ENCODE assay signal across 28 mouse cellular contexts in the genomic region with DNA sequence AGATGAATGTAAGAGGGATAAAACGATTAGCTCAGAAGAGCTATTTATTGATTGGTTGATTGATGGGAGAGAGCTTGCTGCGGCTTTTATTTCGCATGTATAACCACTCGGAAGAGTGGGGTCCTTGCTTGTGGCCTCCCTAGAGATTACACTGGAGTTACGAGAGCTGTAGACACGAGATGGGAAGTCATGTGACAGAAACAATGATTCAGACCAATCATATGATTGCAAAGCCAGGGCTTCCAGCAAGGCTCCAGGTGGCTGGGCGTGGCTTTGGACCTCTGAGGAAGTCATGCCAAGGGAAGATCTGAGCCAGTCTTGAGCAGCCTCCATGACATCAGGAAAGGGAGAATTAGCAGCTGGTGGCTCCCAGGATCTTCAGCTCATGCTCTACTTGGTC. TPM values are rescaled to one million over a fixed set of nuclear protein-coding genes. Genes with fewer than 3 reads are reported as not detected.
DNase-seq lines count a peak whose midpoint lies in the region; ATAC-seq and TF ChIP-seq lines count a peak whose summit lies in the region.
"Had no signal": no experiment of that assay in that cellular context is flagged by ENCODE, and none has a peak within 500 bp of the region (broad histone marks: within the 10 kb centered on the region; RNA-seq: fewer than 3 reads in every experiment).

No protein-coding gene starts in this region.

- WGBS in intestine, embryonic 16.5 days = 66% methylated on average over 7 of the region's 7 CpGs

- no peak overlapping the region for H3K4me3 ChIP-seq in CH12.LX (replicated peaks in 1 of 3; ENCODE audit: low read depth in 2 of 3, low read length in 2 of 3, poor library complexity in 1 of 3)
- H3K4me3 ChIP-seq in intestine, embryonic 16.5 days (ENCODE audit: low read length) = no peak overlapping the region
- H3K4me3 ChIP-seq: embryonic facial prominence, embryonic 12.5 days; embryonic facial prominence, embryonic 15.5 days; gastrocnemius, adult 2 months; heart, adult 2 months; heart, embryonic 10.5 days; heart, embryonic 13.5 days had no signal

- TF ChIP-seq RAD21 in CH12.LX (IDR thresholded peaks at IDR 0.05; ENCODE audit: low read depth, low read length) = no peak

- H3K9ac ChIP-seq in CH12.LX (ENCODE audit: insufficient read depth, low read depth) = no peak overlapping the region
- no peak overlapping the region for H3K9ac ChIP-seq in intestine, embryonic 16.5 days (ENCODE audit: low read depth, low read length)
- H3K9ac ChIP-seq: embryonic facial prominence, embryonic 12.5 days; embryonic facial prominence, embryonic 15.5 days; forebrain, postnatal 0 days; heart, embryonic 13.5 days; hindbrain, embryonic 14.5 days had no signal

- no peaks in the 10 kb centered on the region for H3K27me3 ChIP-seq in CH12.LX (replicated peaks)
- H3K27me3 ChIP-seq in intestine, embryonic 16.5 days (replicated peaks; ENCODE audit: control insufficient read depth, insufficient read depth, low read length) = no peaks in the 10 kb centered on the region
- H3K27me3 ChIP-seq: embryonic facial prominence, embryonic 12.5 days; embryonic facial prominence, embryonic 15.5 days; heart, embryonic 13.5 days had no signal

- TF ChIP-seq EP300 in CH12.LX (IDR thresholded peaks at IDR 0.05; ENCODE audit: low read length) = no peak

- no peak overlapping the region for H3K27ac ChIP-seq in CH12.LX (ENCODE audit: insufficient read depth, low read depth)
- peak overlapping the region; percentile 11; the same call in 1 of the 2 replicates for H3K27ac ChIP-seq in intestine, embryonic 16.5 days (ENCODE audit: low read length)
- H3K27ac ChIP-seq: embryonic facial prominence, embryonic 12.5 days; embryonic facial prominence, embryonic 15.5 days; gastrocnemius, adult 2 months; heart, adult 2 months; heart, embryonic 10.5 days; heart, embryonic 13.5 days; hindbrain, embryonic 14.5 days; hindbrain, postnatal 0 days had no signal

- H3K79me2 ChIP-seq in CH12.LX (replicated peaks; ENCODE audit: control insufficient read depth, extremely low read depth, insufficient read depth, poor library complexity, severe bottlenecking) = no peaks in the 10 kb centered on the region

- dilution Hi-C loops in CH12.LX (cut with MboI; ENCODE audit: extremely low pct_ligation_motif_present, extremely low pct_unique_long_range_greater_than_20kb, low sequenced_read_pairs) = no loop called here

- peaks cover 2 to 3% of the 10 kb centered on the region in 2 experiments; a peak in 3 of 4 replicates for H3K4me1 ChIP-seq in CH12.LX (ENCODE audit: control insufficient read depth in 1 of 2, insufficient read depth in 2 of 2)
- H3K4me1 ChIP-seq in intestine, embryonic 16.5 days (ENCODE audit: control insufficient read depth, insufficient read depth, low read length) = 0 out of 2 replicates have a peak, but pooled peaks cover 5% of the 10 kb centered on the region
- H3K4me1 ChIP-seq: embryonic facial prominence, embryonic 12.5 days; embryonic facial prominence, embryonic 15.5 days; heart, embryonic 10.5 days; heart, embryonic 13.5 days had no signal

- no peak for TF ChIP-seq CTCF in CH12.LX (conservative IDR thresholded peaks at IDR 0.05 in 1 of 2, IDR thresholded peaks at IDR 0.05 in 1 of 2; ENCODE audit: low read depth in 2 of 2, low read length in 2 of 2)

- H3K4me2 ChIP-seq in CH12.LX (ENCODE audit: insufficient read depth, low read depth, poor library complexity, severe bottlenecking) = no peak overlapping the region
- H3K4me2 ChIP-seq in intestine, embryonic 16.5 days (ENCODE audit: low read depth, low read length) = no peak overlapping the region
- H3K4me2 ChIP-seq: embryonic facial prominence, embryonic 12.5 days; embryonic facial prominence, embryonic 15.5 days; heart, embryonic 13.5 days; hindbrain, embryonic 14.5 days had no signal

- no peaks in the 10 kb centered on the region for H3K36me3 ChIP-seq in CH12.LX (replicated peaks in 1 of 2; ENCODE audit: control insufficient read depth in 1 of 2, insufficient read depth in 1 of 2, low read length in 1 of 2)
- no peaks in the 10 kb centered on the region for H3K36me3 ChIP-seq in intestine, embryonic 16.5 days (ENCODE audit: control insufficient read depth, insufficient read depth, low read length)
- H3K36me3 ChIP-seq: embryonic facial prominence, embryonic 12.5 days; embryonic facial prominence, embryonic 15.5 days; heart, embryonic 10.5 days; heart, embryonic 13.5 days had no signal

- ATAC-seq in intestine, embryonic 16.5 days = no peak
- ATAC-seq: activated CD4-positive, CD25-positive, alpha-beta regulatory T cell, adult 4 months; forebrain, embryonic 14.5 days; forebrain, postnatal 0 days; hindbrain, postnatal 0 days; inflammation-experienced regulatory T-cells, adult 6 months had no signal

- intact Hi-C loops in left cerebral cortex, postnatal 4 days (cut with DNase I) = no loop called here
- intact Hi-C loops in left cerebral cortex, postnatal 36 days (cut with DNase I) = no loop called here

- peak; percentile 4 to 37 for DNase-seq in cerebellum, postnatal 14 days
- DNase-seq in cerebellum, postnatal 25 days = no peak
- DNase-seq in left cerebral cortex, postnatal 4 days = peak; percentile 15
- DNase-seq in left cerebral cortex, postnatal 36 days (ENCODE audit: low spot score in 2 of 2) = no peak
- peak; percentile 3 for DNase-seq in CH12.LX (ENCODE audit: extremely low read depth)
- no peak for DNase-seq in thymus, postnatal 0 days (ENCODE audit: low spot score)
- DNase-seq: adrenal gland, adult 8-10 months; adrenal gland, postnatal 36 days; B cell, adult 2 months; cerebellum, adult 2 months; cerebellum, adult 9-11 months; forebrain, postnatal 0 days; gastrocnemius, adult 2 months; gastrocnemius, postnatal 14 days; heart, adult 2 months; heart, postnatal 14 days; heart, postnatal 4 days had no signal

- TF ChIP-seq POLR2A in CH12.LX (IDR thresholded peaks at IDR 0.05; ENCODE audit: low read depth, low read length) = no peak

- no peaks in the 10 kb centered on the region for H3K9me3 ChIP-seq in CH12.LX (replicated peaks; ENCODE audit: low read length)
- no peaks in the 10 kb centered on the region for H3K9me3 ChIP-seq in intestine, embryonic 16.5 days (ENCODE audit: control insufficient read depth, low read length)
- H3K9me3 ChIP-seq: embryonic facial prominence, embryonic 12.5 days; embryonic facial prominence, embryonic 15.5 days; heart, embryonic 10.5 days; heart, embryonic 13.5 days had no signal

- in situ Hi-C loops in CH12.LX (cut with MboI; ENCODE audit: low pct_ligation_motif_present, low pct_unique_long_range_greater_than_20kb, low sequenced_read_pairs) = no loop called here

TF ChIP-seq in CH12.LX, 34 proteins besides CTCF, POLR2A, EP300 and RAD21:
- TF ChIP-seq USF1 (IDR thresholded peaks at IDR 0.05; ENCODE audit: low read depth, low read length) (peak; percentile 49), E2F4 (IDR thresholded peaks at IDR 0.05; ENCODE audit: insufficient replicate concordance, low read depth, low read length) (no peak), BHLHE40 (IDR thresholded peaks at IDR 0.05; ENCODE audit: low read depth, low read length) (peak; percentile 62), USF2 (conservative IDR thresholded peaks at IDR 0.05; ENCODE audit: low read depth, low read length) (peak; percentile 32; the same call in 1 of the 2 replicates)

RNA-seq across cellular contexts. Expression of gene Tmem26, which starts 32.3 kb away (rescaled TPM):
- total RNA-seq in left cerebral cortex, postnatal 4 days (2021) = 1 to 10 TPM in 1 of 2 experiments, under 1 TPM in 1; 0.76 to 1.2 TPM
- under 1 TPM; 0.10 to 0.34 TPM for total RNA-seq in left cerebral cortex, postnatal 36 days (2021)
- 0.04 TPM in 2 replicates for total RNA-seq in CH12.LX (2012; rRNA removed)
- total RNA-seq in CH12.LX (2014; rRNA removed) = not detected in 2 replicates
- not detected in 2 replicates for polyA plus RNA-seq in CH12.LX (2012; ENCODE audit: insufficient read length, low read depth)
- 7.6 and 8.1 TPM in 2 replicates for polyA plus RNA-seq in intestine, embryonic 16.5 days (2015; fragmentation: Nextera tagmentation; extraction: Ambion mirVana)
- polyA plus RNA-seq in thymus, postnatal 0 days (2015; fragmentation: Nextera tagmentation; extraction: Ambion mirVana) = 2.6 and 3.1 TPM in 2 replicates
- total RNA-seq: MEL had no signal
- polyA plus RNA-seq: activated CD4-positive, CD25-positive, alpha-beta regulatory T cell, adult 4 months had no signal

Comparison
In these comparisons a context has a peak if more than half of its experiments do, and no peak if none do; other contexts are left out.
1. DNase-seq: peak in cerebellum, postnatal 14 days (2 of 2), left cerebral cortex, postnatal 4 days (single experiment) and CH12.LX (single experiment); none in cerebellum, postnatal 25 days (0 of 2), left cerebral cortex, postnatal 36 days (0 of 2) and thymus, postnatal 0 days (single experiment).